Mouse (Mus musculus) stomach, postnatal 0 days (tissue): ENCODE results near the gene Fbxl13. TPM values are rescaled to one million over a fixed set of nuclear protein-coding genes. Genes with fewer than 3 reads are reported as not detected.

Experiments used
- ATAC-seq: fragments of 200-750 bp; cut with Nextera tagmentation; 2 replicates; pipeline ENCODE4 v1.8.0; 2017; ENCODE audit not compliant: low FRiP score, low TSS enrichment
- DNase-seq: peaks from one replicate; pipeline ENCODE4 v3.0.0-alpha.2; 2016; ENCODE audit warnings: low spot score
- H3K27ac ChIP-seq: fragments of 300-500 bp; sonication (generic); replicated peaks from 2 replicates; pipeline ENCODE4 v1.5.1; 2014; ENCODE audit warnings: mild to moderate bottlenecking, control low read depth
- H3K27me3 ChIP-seq: fragments of 300-500 bp; sonication (generic); 2 replicates; pipeline ENCODE4 v1.6.1; 2014; ENCODE audit warnings: low read length; ENCODE audit not compliant: control insufficient read depth, insufficient read depth
- H3K36me3 ChIP-seq: fragments of 300-500 bp; sonication (generic); 2 replicates; pipeline ENCODE4 v1.6.1; 2014; ENCODE audit warnings: low read length, mixed read lengths; ENCODE audit not compliant: control insufficient read depth, insufficient read depth
- H3K4me1 ChIP-seq: fragments of 300-500 bp; sonication (generic); replicated peaks from 2 replicates; pipeline ENCODE4 v1.6.1; 2014; ENCODE audit warnings: antibody characterized with exemption; ENCODE audit not compliant: control insufficient read depth, insufficient read depth
- H3K4me2 ChIP-seq: fragments of 300-500 bp; sonication (generic); replicated peaks from 2 replicates; pipeline ENCODE4 v1.6.1; 2014; ENCODE audit warnings: low read depth, mild to moderate bottlenecking, control low read depth, moderate library complexity
- H3K4me3 ChIP-seq: fragments of 300-500 bp; sonication (generic); 2 replicates; pipeline ENCODE4 v1.5.1; 2014; ENCODE audit warnings: low read depth, low read length, control low read depth
- H3K9ac ChIP-seq: fragments of 300-500 bp; sonication (generic); 2 replicates; pipeline ENCODE4 v1.6.1; 2014; ENCODE audit warnings: mild to moderate bottlenecking, low read length, control low read depth, mixed read lengths
- H3K9me3 ChIP-seq: fragments of 300-500 bp; sonication (generic); 2 replicates; pipeline ENCODE4 v1.6.1; 2016; ENCODE audit warnings: low read length; ENCODE audit not compliant: control insufficient read depth
- CTCF ChIP-seq: IDR thresholded peaks from 2 replicates; pipeline ENCODE4 v1.5.1; 2016; ENCODE audit warnings: antibody characterized with exemption, low read depth, mild to moderate bottlenecking, moderate library complexity
- EP300 ChIP-seq: optimal IDR thresholded peaks from 2 replicates; pipeline ENCODE3; 2016; ENCODE audit warnings: antibody characterized with exemption
- WGBS: fragments of 180-500 bp; shearing (Covaris S2); extraction: QIAGEN DNeasy Blood & Tissue Kit; methylation state at CpG from one replicate; pipeline ENCODE4 v1.1.7; 2014; 5-methylcytosine and 5-hydroxymethylcytosine counted together
- polyA plus RNA-seq: library from polyadenylated mRNA; unstranded; fragments of >200 nt; fragmentation: Nextera tagmentation; extraction: Ambion mirVana; gene quantifications from 2 replicates; pipeline ENCODE4 v1.2.1, GENCODE M21; 2015

Gene Fbxl13
- polyA plus RNA-seq, 1 experiment from 2014 or later = 0.28 TPM

DNA sequence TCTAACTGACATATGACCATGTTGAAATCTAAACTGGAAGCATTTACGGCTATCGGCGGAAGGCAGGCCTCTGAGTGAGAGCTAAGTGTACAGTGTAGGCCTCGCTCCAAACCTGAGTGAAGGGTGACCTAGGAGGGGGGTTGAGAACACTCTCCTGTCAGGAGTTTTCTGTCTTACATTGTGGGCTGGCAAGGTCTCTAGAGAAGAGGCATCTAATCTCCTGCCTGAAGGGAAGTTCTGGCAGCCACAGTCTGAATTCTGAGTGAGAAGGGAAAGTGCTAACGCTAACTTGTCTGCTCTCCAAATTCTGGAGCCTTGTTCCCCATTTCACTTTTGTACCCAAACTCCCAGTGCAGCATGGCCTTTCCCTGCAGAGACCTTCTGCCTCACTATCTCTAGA, 156.9 kb downstream of the Fbxl13 start:
- Histone ChIP-seq H3K9ac (no peak overlapping the region), H3K4me2 (no peak overlapping the region), H3K36me3 (no peaks in the 10 kb centered on the region), H3K4me1 (no peaks in the 10 kb centered on the region), H3K27ac (no peak overlapping the region), H3K4me3 (no peak overlapping the region), H3K9me3 (no peaks in the 10 kb centered on the region), H3K27me3 (no peaks in the 10 kb centered on the region)
- TF ChIP-seq CTCF (no peak), EP300 (no peak)
- DNase-seq (no peak), ATAC-seq (no peak)
- WGBS = 84% methylated on average over 5 of the region's 5 CpGs

- Histone ChIP-seq H3K9me3 (no peaks in the 10 kb centered on the region), H3K4me1 (no peaks in the 10 kb centered on the region), H3K9ac (no peak overlapping the region), H3K27me3 (no peaks in the 10 kb centered on the region), H3K27ac (0 out of 2 replicates have a peak overlapping the region, but pooled peaks have one; percentile 8), H3K4me3 (no peak overlapping the region), H3K36me3 (no peaks in the 10 kb centered on the region), H3K4me2 (no peak overlapping the region)
- 67% methylated on average over 3 of the region's 3 CpGs for WGBS
- no peak for TF ChIP-seq CTCF
- TF ChIP-seq EP300 = no peak
- DNase-seq (no peak), ATAC-seq (no peak)
These were observed 157.7 kb downstream of the Fbxl13 start for GRCm38 (mm10) chr5:21487716-21488115.

- H3K4me2 ChIP-seq = no peak overlapping the region
- no peak overlapping the region for H3K27ac ChIP-seq
- H3K9me3 ChIP-seq = no peaks in the 10 kb centered on the region
- no peak for TF ChIP-seq EP300
- no peak for TF ChIP-seq CTCF
- no peaks in the 10 kb centered on the region for H3K4me1 ChIP-seq
- no peak overlapping the region for H3K4me3 ChIP-seq
- no peaks in the 10 kb centered on the region for H3K36me3 ChIP-seq
- H3K27me3 ChIP-seq = no peaks in the 10 kb centered on the region
- WGBS = 51% methylated on average over 3 of the region's 3 CpGs
- no peak overlapping the region for H3K9ac ChIP-seq
- no peak for ATAC-seq
- no peak for DNase-seq
These were observed 158.1 kb downstream of the Fbxl13 start for GRCm38 (mm10) chr5:21487306-21487705.

- no peak for TF ChIP-seq CTCF
- TF ChIP-seq EP300 = no peak
- DNase-seq = no peak
These were observed 158.6 kb downstream of the Fbxl13 start for GRCm38 (mm10) chr5:21486798-21487197.

GRCm38 (mm10) chr5:21485197-21485829, 160.1 kb downstream of the Fbxl13 start:
- Histone ChIP-seq H3K4me2 (no peak overlapping the region), H3K36me3 (no peaks in the 10 kb centered on the region), H3K27me3 (no peaks in the 10 kb centered on the region), H3K4me3 (no peak overlapping the region), H3K27ac (no peak overlapping the region), H3K9ac (no peak overlapping the region), H3K4me1 (no peaks in the 10 kb centered on the region), H3K9me3 (no peaks in the 10 kb centered on the region)
- no peak for DNase-seq
- TF ChIP-seq EP300 (no peak), CTCF (no peak)
- 86% methylated on average over 8 of the region's 8 CpGs for WGBS
- no peak for ATAC-seq

More at GRCm38 (mm10) chr5:21486798-21487197, 158.6 kb downstream of the Fbxl13 start:
- H3K27ac ChIP-seq = no peak overlapping the region
- H3K36me3 ChIP-seq = no peaks in the 10 kb centered on the region
- H3K4me1 ChIP-seq = no peaks in the 10 kb centered on the region
- no peaks in the 10 kb centered on the region for H3K9me3 ChIP-seq
- no peak overlapping the region for H3K4me2 ChIP-seq
- 51% methylated on average over 5 of the region's 5 CpGs for WGBS
- no peak overlapping the region for H3K9ac ChIP-seq
- H3K4me3 ChIP-seq = no peak overlapping the region
- no peak for ATAC-seq
- no peaks in the 10 kb centered on the region for H3K27me3 ChIP-seq

GRCm38 (mm10) chr5:21483275-21483674, 162.2 kb downstream of the Fbxl13 start:
- no peak overlapping the region for H3K4me2 ChIP-seq
- no peak overlapping the region for H3K9ac ChIP-seq
- ATAC-seq (no peak), DNase-seq (no peak)
- no peaks in the 10 kb centered on the region for H3K36me3 ChIP-seq
- no peaks in the 10 kb centered on the region for H3K4me1 ChIP-seq
- H3K27me3 ChIP-seq = no peaks in the 10 kb centered on the region
- no peak for TF ChIP-seq EP300
- TF ChIP-seq CTCF = no peak
- H3K27ac ChIP-seq = no peak overlapping the region
- H3K4me3 ChIP-seq = no peak overlapping the region
- 65% methylated on average over 8 of the region's 8 CpGs for WGBS
- H3K9me3 ChIP-seq = no peaks in the 10 kb centered on the region
